Mouse (Mus musculus) hematopoietic stem cell, adult 5-6 weeks (primary cell): ENCODE measurements at regions not wholly inside any gene's neighbourhood (a gene's known extent, or its start where the extent isn't known, plus 50 kb on each side); places are given as distances from the start of the nearest gene placed in this dataset.
"Not testable (repeated sequence)": the region's sequence is repeated elsewhere in the genome, so short reads cannot be mapped to it uniquely, and the experiment has no call there.

Experiments
- ATAC-seq, 2 experiments: fragments of 125-278 bp in 1 of 2; replicated peaks in 1 of 2; 2 replicates each; pipeline ENCODE4 v1.8.0; 2016 to 2017; ENCODE audit warnings: inconsistent platforms in 2 of 2, mild to moderate bottlenecking in 2 of 2, moderate number of reproducible peaks in 2 of 2, low read depth in 1 of 2, moderate TSS enrichment in 1 of 2; ENCODE audit not compliant: low FRiP score in 2 of 2, poor library complexity in 2 of 2, severe bottlenecking in 2 of 2, insufficient read depth in 1 of 2, low TSS enrichment in 1 of 2

- ATAC-seq, result no peak
These were observed 1337.9 kb downstream of the Efnb2 start for GRCm38 (mm10) chr8:7323067-7323675.

DNA sequence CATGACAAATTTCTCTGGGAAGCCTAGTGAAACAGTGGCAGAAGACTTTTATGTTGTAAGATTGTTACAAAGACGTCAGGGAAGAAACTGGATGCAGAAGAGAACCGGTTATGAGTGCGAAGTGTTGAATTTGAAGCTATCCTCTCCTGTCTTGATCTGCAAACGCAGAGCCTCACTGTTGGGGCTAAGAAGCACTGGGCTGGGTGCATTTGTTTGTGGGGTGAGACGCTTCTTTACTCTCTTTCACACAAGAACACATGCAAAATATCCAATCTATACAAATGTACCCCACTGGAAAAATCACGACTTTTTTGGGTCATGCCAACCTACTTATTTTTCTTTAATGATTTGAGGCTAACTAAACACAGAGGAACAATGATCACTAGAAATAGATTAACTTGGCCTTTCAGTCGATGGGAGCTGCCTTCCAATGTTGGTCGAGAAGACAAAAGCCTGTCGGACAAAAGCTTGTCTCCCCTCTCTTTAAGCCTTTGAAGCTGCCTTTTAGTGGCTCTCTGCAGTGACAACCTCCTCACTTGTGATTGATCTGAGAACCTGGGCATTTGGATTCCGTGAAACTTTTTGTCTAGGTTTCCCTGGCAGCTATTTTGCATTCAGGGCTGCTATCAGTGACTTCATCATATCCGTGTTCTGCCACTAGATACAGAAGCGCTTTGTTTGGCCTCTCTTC, 1338.5 kb downstream of the Efnb2 start:
- ATAC-seq, result no peak

- no peak for ATAC-seq
These were observed 1344.2 kb downstream of the Efnb2 start for GRCm38 (mm10) chr8:7316806-7317355.

GRCm38 (mm10) chr8:7309239-7309638, 1351.8 kb downstream of the Efnb2 start:
- no peak for ATAC-seq

DNA sequence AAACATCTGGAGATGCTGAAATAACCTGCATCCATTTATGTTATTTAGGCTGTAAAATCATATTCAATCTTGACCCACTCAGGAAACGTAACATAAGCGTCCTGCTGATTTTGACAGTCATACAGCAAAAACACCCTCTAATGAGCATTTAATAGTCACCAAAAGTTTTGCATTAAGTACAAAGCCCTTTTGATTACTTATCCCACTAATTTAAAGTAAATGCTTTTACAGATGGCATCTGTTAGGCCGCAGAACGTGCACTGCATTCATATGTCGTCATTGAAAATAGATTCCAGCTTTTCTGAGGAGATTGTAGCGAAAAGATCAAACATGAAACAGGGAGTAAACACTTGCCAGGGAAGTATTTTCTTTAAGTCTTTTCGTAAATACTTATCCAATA, 1371.7 kb downstream of the Efnb2 start:
- no peak for ATAC-seq

DNA sequence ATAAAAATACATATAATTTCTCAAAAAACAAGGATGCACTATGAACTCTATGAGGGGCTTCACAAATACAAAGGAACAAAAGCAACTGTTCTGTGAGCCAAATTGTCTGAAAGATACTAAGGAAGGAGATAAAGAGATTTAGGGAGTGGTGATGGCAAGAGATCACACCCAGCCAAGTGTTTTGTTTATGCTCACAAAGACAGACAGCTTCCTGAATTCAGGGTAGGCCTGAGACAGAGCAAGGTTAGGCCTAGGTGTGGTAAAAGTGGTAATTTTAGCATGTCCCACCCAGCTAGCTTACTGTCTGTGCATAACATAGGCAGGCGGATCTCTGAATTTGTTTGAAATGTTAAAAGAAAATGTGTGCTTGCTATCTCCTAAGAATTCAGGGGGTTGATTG, 1374.5 kb downstream of the Efnb2 start:
- ATAC-seq, result no peak

GRCm38 (mm10) chr8:7267406-7267805, 1393.6 kb downstream of the Efnb2 start:
- ATAC-seq, result no peak

DNA sequence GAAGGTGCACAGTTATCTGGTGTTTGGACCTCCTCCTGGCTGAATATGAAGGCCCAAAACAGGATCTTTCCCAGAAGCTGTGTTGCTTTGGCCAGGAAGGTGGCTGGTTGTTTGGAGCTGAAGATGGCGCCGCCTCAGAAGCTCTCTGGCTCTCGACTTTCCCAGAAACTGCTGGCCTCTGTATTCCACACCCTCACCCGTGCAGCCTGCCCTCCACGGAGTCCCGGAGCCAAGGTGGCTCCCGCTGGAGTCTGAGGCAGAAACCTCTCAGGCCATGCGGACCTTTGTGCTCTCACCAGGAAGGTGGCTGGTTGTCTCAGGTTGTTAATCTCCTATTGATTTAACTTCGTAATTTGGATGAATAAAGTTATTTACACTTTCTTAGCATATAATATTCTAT, 1406.7 kb downstream of the Efnb2 start:
- not testable (repeated sequence) for ATAC-seq

DNA sequence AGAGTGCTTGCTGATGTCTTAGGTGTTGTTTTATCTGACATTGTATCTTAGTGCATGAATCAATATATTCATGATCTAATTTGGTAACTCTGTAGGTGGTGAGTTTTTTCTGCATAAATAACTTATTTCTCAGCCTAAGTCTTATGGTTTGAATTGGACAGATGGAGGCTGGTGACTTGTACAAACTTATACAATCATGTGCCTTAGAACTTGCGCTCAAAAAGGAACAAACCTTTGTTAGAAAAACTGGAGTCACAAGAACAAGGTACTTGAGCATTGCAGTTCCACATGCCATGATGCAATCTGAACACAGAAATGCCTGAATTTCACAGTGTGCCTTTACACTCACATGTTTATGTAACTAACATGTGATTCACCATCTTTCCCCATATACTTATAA, 1420.7 kb downstream of the Efnb2 start:
- ATAC-seq, result no peak

DNA sequence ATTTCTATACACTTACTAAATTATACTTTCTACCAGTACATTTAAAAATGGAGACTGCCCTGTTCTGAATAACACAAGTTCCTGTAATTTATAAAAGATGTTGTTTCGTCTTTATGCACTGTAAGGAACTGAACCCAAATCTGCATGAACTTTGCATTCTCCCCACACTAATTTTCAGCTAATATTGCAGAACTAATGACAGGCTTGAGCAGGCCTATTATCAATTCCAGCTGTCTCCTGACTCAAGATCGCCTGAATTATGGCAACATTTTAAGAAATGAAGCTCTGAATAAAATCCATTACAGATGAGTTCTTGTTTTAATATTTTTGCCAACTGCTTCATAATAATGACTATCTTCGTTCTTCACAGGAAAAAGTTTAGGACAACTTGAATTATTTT, 1427.0 kb downstream of the Efnb2 start:
- no peak for ATAC-seq

- no peak for ATAC-seq
These were observed 1441.7 kb downstream of the Efnb2 start for GRCm38 (mm10) chr8:7219300-7219699.

DNA sequence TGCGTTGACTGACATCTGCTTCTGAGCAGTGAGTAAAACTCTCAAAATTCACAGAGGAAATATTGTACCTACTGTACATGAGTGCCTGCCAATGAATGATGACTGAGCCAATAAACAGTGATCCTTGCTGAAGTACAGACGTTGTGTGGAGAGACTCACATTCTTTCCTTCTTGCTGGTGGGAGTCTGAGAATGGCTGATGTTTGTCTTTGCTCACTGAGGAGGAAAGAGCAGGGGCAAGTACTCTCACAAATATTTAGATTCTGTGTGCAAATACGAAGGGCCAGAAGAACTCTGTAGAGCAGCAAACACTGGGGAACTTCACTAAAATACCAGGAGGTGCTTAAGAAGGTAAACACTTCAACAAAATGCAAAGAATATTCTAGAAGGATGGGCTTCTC, 1453.9 kb downstream of the Efnb2 start:
- no peak for ATAC-seq

DNA sequence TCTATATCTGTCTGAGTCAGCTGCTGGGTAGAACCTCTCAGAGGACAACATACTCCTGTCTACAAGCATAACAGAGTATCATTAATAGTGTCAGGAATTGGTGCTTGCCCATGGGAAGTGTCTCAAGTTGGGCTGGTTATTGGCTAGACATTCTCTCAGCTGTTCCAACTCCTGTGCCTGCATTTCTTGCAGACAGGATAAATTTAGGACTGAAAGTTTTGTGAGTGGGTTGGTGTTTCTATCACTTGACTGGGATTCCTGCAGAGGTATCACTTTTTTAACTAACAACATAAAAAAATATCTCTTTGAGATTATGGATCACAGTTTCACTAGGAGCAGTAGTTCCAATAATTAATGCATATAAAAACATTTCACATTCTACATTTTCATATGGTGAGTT, 1454.4 kb downstream of the Efnb2 start:
- ATAC-seq, result no peak

- no peak for ATAC-seq
These were observed 1456.0 kb downstream of the Efnb2 start for GRCm38 (mm10) chr8:7205086-7205485.

DNA sequence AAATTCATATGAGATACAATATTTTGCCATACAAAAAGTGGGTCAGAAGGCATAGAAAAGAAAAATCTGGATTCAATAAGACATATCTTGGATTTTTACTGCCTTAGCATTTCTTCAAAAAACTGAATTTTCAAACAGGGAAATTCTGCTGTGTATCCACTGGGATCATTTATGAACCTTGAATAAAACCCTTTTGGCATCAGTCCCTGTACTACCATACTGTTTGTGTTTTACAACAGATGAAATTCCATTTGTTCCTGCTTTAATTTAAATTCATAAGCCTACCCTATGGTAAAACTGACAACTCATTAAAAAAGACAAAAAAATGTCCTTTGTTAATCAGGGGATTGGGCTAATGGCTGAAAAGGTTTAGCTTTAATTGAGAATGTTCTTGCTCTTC, 1470.3 kb downstream of the Efnb2 start:
- ATAC-seq, result no peak

- ATAC-seq, result no peak
These were observed 1497.7 kb downstream of the Efnb2 start for GRCm38 (mm10) chr8:7163361-7163760.

- ATAC-seq, result no peak
These were observed 1529.3 kb downstream of the Efnb2 start for GRCm38 (mm10) chr8:7131746-7132145.

DNA sequence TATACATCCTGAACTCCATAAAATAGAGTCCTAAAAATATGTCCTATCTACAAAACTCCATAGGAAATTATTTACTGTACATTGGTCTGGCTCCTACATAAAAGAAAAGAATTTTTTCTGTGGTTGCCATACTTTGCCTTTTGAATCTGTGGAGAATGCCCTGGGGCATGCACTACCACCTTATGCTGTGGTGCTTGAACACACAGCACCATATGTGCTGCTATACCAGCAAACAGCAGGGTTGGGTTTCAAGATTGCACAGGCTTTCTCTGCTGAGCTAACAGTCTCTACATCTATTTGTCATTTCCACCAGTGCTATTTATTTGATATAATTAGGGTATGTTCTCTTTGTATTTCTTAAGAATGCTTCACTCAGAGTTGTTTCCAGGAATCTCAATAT, 1552.2 kb downstream of the Efnb2 start:
- ATAC-seq, result no peak

DNA sequence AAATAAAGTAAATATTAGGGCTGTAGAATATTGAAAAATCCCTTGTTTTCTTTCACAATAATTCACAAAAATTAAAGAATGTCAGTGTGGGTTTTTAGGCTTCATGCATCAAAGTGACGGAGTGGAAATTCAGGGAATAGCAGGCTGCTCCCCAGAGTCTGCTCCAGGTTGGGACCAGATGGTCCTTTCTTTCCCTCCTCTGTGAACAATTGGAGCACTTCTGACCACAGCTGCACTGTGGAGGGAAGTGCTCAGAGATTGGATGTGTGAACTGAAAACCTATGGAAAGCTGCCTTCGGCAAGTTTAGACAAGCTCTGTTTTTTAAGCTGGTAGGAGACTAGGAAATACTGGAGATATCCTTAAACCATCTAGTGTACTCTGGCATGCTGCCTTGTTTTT, 1563.5 kb downstream of the Efnb2 start:
- ATAC-seq, result no peak
